Mouse (Mus musculus) liver, adult 2 months (tissue): ENCODE measurements at regions not wholly inside any gene's neighbourhood (a gene's known extent, or its start where the extent isn't known, plus 50 kb on each side); places are given as distances from the start of the nearest gene placed in this dataset.

Source experiments
- DNase-seq: peaks from one replicate; pipeline ENCODE4 v3.0.0-alpha.2; 2011; ENCODE audit warnings: low read depth, low spot score; ENCODE audit errors: extremely low read depth
- H3K27ac ChIP-seq: fragments of 200-500 bp; replicated peaks from 2 replicates; pipeline ENCODE4 v1.5.1; 2012; ENCODE audit warnings: low read depth, mild to moderate bottlenecking, control low read depth, inconsistent platforms, low read length; ENCODE audit not compliant: insufficient read depth
- H3K27me3 ChIP-seq: fragments of 200-500 bp; 2 replicates; pipeline ENCODE4 v1.6.1; 2012; ENCODE audit warnings: mild to moderate bottlenecking, moderate library complexity, low read length, inconsistent platforms; ENCODE audit not compliant: control insufficient read depth, insufficient read depth
- H3K36me3 ChIP-seq: fragments of 200-500 bp; 2 replicates; pipeline ENCODE4 v1.6.1; 2012; ENCODE audit warnings: low read length, inconsistent platforms; ENCODE audit not compliant: control insufficient read depth, insufficient read depth
- H3K4me1 ChIP-seq: fragments of 200-500 bp; 2 replicates; pipeline ENCODE4 v1.6.1; 2011; ENCODE audit warnings: low read length; ENCODE audit not compliant: control insufficient read depth, insufficient read depth
- H3K4me3 ChIP-seq: fragments of 200-500 bp; 2 replicates; pipeline ENCODE4 v1.5.1; 2011; ENCODE audit warnings: low read depth, mild to moderate bottlenecking, control low read depth, low read length, moderate library complexity; ENCODE audit not compliant: insufficient read depth
- H3K79me2 ChIP-seq: fragments of 200-500 bp; 2 replicates; pipeline ENCODE4 v1.6.1; 2012; ENCODE audit warnings: inconsistent platforms, mild to moderate bottlenecking, low read length, moderate library complexity; ENCODE audit not compliant: control insufficient read depth, insufficient read depth
- H3K9ac ChIP-seq: fragments of 200-500 bp; 2 replicates; pipeline ENCODE4 v1.6.1; 2012; ENCODE audit warnings: low read depth, mild to moderate bottlenecking, control low read depth, inconsistent platforms, low read length
- CTCF ChIP-seq: fragments of 200-500 bp; IDR thresholded peaks from 2 replicates; pipeline ENCODE4 v1.5.1; 2011; ENCODE audit warnings: low read depth, low read length, control low read depth
- POLR2A ChIP-seq: fragments of 200-500 bp; IDR thresholded peaks from 2 replicates; pipeline ENCODE4 v1.6.1; 2011; ENCODE audit warnings: low read length, control low read depth; ENCODE audit not compliant: insufficient read depth; ENCODE audit errors: extremely low read depth
- WGBS: fragments of 180-500 bp; shearing (Covaris S2); methylation state at CpG from one replicate; pipeline ENCODE4 v1.1.7; 2018; 5-methylcytosine and 5-hydroxymethylcytosine counted together

- DNase-seq = no peak
- 86% methylated on average over 2 of the region's 2 CpGs for WGBS
Observed at GRCm38 (mm10) chr12:27999170-27999569, 553.0 kb downstream of the Dcdc2c start.

GRCm38 (mm10) chr12:27992152-27992551 lies 560.0 kb downstream of the Dcdc2c start:
- Histone ChIP-seq H3K36me3 (no peaks in the 10 kb centered on the region), H3K4me3 (no peak overlapping the region), H3K27ac (no peak overlapping the region), H3K9ac (no peak overlapping the region), H3K79me2 (no peaks in the 10 kb centered on the region), H3K27me3 (no peaks in the 10 kb centered on the region), H3K4me1 (no peaks in the 10 kb centered on the region)
- TF ChIP-seq CTCF (no peak), POLR2A (no peak)
- 60% methylated on average over 3 of the region's 3 CpGs for WGBS
- DNase-seq = peak; percentile 0

More at GRCm38 (mm10) chr12:27999170-27999569, 553.0 kb downstream of the Dcdc2c start:
- Histone ChIP-seq H3K4me1 (no peaks in the 10 kb centered on the region), H3K79me2 (no peaks in the 10 kb centered on the region), H3K9ac (no peak overlapping the region), H3K27me3 (no peaks in the 10 kb centered on the region), H3K4me3 (no peak overlapping the region), H3K27ac (no peak overlapping the region), H3K36me3 (no peaks in the 10 kb centered on the region)
- TF ChIP-seq POLR2A = no peak
- TF ChIP-seq CTCF = no peak

- Histone ChIP-seq H3K27ac (no peak overlapping the region), H3K36me3 (no peaks in the 10 kb centered on the region), H3K27me3 (no peaks in the 10 kb centered on the region), H3K4me3 (no peak overlapping the region), H3K79me2 (no peaks in the 10 kb centered on the region), H3K9ac (no peak overlapping the region), H3K4me1 (no peaks in the 10 kb centered on the region)
- TF ChIP-seq CTCF (no peak), POLR2A (no peak)
- DNase-seq = no peak
- WGBS = 83% methylated on average over 3 of the region's 3 CpGs
Observed at GRCm38 (mm10) chr12:27984261-27984841, 567.8 kb downstream of the Dcdc2c start.

GRCm38 (mm10) chr12:27978257-27978931 lies 573.8 kb downstream of the Dcdc2c start:
- no peaks in the 10 kb centered on the region for H3K27me3 ChIP-seq
- DNase-seq = no peak
- H3K27ac ChIP-seq = no peak overlapping the region
- no peaks in the 10 kb centered on the region for H3K79me2 ChIP-seq
- TF ChIP-seq CTCF = no peak
- TF ChIP-seq POLR2A = no peak
- no peaks in the 10 kb centered on the region for H3K4me1 ChIP-seq
- 69% methylated on average over 8 of the region's 8 CpGs for WGBS
- H3K4me3 ChIP-seq = no peak overlapping the region
- H3K36me3 ChIP-seq = no peaks in the 10 kb centered on the region
- no peak overlapping the region for H3K9ac ChIP-seq

GRCm38 (mm10) chr12:27977548-27978256 lies 574.5 kb downstream of the Dcdc2c start:
- H3K27ac ChIP-seq = no peak overlapping the region
- no peak overlapping the region for H3K4me3 ChIP-seq
- no peaks in the 10 kb centered on the region for H3K79me2 ChIP-seq
- H3K9ac ChIP-seq = no peak overlapping the region
- WGBS = 71% methylated on average over 9 of the region's 9 CpGs
- DNase-seq = no peak
- no peaks in the 10 kb centered on the region for H3K27me3 ChIP-seq
- H3K36me3 ChIP-seq = no peaks in the 10 kb centered on the region
- TF ChIP-seq POLR2A = no peak
- no peak for TF ChIP-seq CTCF
- no peaks in the 10 kb centered on the region for H3K4me1 ChIP-seq
